Mouse (Mus musculus) liver, embryonic 11.5 days (tissue): Measurements from ENCODE around the gene Gipc3. TPM values are rescaled to one million over a fixed set of nuclear protein-coding genes. Genes with fewer than 3 reads are reported as not detected.

ENCODE experiments used
- ATAC-seq: fragments of 200-750 bp; cut with Nextera tagmentation; replicated peaks from 2 replicates; pipeline ENCODE4 v1.8.0; 2017; ENCODE audit warnings: moderate number of reproducible peaks, mild to moderate bottlenecking, moderate TSS enrichment, moderate library complexity; ENCODE audit not compliant: low FRiP score
- DNase-seq: peaks from one replicate; pipeline ENCODE4 v3.0.0-alpha.2; 2017; ENCODE audit warnings: low spot score
- H3K27ac ChIP-seq: fragments of 300-500 bp; sonication (generic); 2 replicates; pipeline ENCODE4 v1.5.1; 2014; ENCODE audit warnings: mild to moderate bottlenecking, low read depth, low read length, control low read depth
- H3K27me3 ChIP-seq: fragments of 300-500 bp; sonication (generic); replicated peaks from 2 replicates; pipeline ENCODE4 v1.6.1; 2014; ENCODE audit warnings: low read length, mixed read lengths; ENCODE audit not compliant: control insufficient read depth, insufficient read depth
- H3K36me3 ChIP-seq: fragments of 300-500 bp; sonication (generic); 2 replicates; pipeline ENCODE4 v1.6.1; 2014; ENCODE audit warnings: mild to moderate bottlenecking, low read length, moderate library complexity, mixed read lengths; ENCODE audit not compliant: control insufficient read depth, insufficient read depth
- H3K4me1 ChIP-seq: fragments of 300-500 bp; sonication (generic); replicated peaks from 2 replicates; pipeline ENCODE4 v1.6.1; 2014; ENCODE audit warnings: low read length, mixed read lengths; ENCODE audit not compliant: control insufficient read depth, insufficient read depth
- H3K4me2 ChIP-seq: fragments of 300-500 bp; sonication (generic); 2 replicates; pipeline ENCODE4 v1.6.1; 2014; ENCODE audit warnings: mild to moderate bottlenecking, control low read depth, moderate library complexity
- H3K4me3 ChIP-seq: fragments of 300-500 bp; sonication (generic); 2 replicates; pipeline ENCODE4 v1.5.1; 2014; ENCODE audit warnings: low read depth, low read length, control low read depth
- H3K9ac ChIP-seq: fragments of 300-500 bp; sonication (generic); 2 replicates; pipeline ENCODE4 v1.6.1; 2014; ENCODE audit warnings: low read depth, low read length, control low read depth
- H3K9me3 ChIP-seq: fragments of 300-500 bp; sonication (generic); 2 replicates; pipeline ENCODE4 v1.6.1; 2016; ENCODE audit warnings: low read length, inconsistent platforms, mixed read lengths; ENCODE audit not compliant: control insufficient read depth
- WGBS: fragments of 180-500 bp; shearing (Covaris S2); extraction: QIAGEN DNeasy Blood & Tissue Kit; methylation state at CpG from one replicate; pipeline ENCODE4 v1.1.7; 2014; 5-methylcytosine and 5-hydroxymethylcytosine counted together
- polyA plus RNA-seq: library from polyadenylated mRNA; unstranded; fragments of >200 nt; fragmentation: Nextera tagmentation; extraction: Ambion mirVana; gene quantifications from 2 replicates; pipeline ENCODE4 v1.2.1, GENCODE M21; 2014

The Gipc3 gene
- polyA plus RNA-seq, 1 experiment from 2014 or later: not detected

DNA sequence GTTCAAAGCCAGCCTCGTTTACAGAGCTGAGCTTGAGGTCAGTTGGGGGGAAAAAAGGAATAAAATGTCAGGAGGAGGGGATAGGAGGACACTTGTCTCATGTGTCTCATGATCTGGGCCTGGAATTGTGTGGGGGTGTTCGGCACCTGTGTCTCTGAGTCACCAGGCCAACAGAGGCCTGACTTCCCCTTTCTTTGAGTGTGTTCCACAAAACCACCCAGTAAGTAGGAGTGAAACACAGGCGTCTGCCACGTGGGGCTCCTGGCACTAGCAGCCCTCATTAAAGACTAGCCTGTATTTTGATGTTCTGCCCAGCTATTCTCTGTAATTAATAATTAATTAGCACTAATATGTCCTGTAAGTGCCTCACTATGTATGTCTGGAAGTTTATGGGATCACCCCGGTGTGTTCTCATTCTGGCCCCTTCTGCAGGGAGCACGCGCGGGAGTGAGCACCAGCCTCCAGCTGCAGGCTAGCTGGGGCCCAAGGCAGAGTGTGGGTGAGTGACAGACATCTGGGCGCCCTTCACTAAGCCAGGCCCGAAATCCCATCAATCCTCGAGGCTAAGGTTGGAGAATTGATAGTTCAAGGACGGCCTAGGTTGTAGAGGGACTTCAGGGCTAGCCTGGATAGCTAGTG, 13.4 kb upstream of the Gipc3 start:
- H3K27me3 ChIP-seq: no peaks in the 10 kb centered on the region
- peak overlapping the region; percentile 66; the same call in 1 of the 2 replicates for H3K27ac ChIP-seq
- H3K9me3 ChIP-seq: no peaks in the 10 kb centered on the region
- peak overlapping the region; percentile 54 for H3K9ac ChIP-seq
- peaks cover 10% of the 10 kb centered on the region; the same call in 1 of the 2 replicates for H3K36me3 ChIP-seq
- DNase-seq: no peak
- peaks cover 76% of the 10 kb centered on the region for H3K4me1 ChIP-seq
- WGBS: 36% methylated on average over 12 of the region's 12 CpGs
- no peak for ATAC-seq
- peak overlapping the region; percentile 99 for H3K4me2 ChIP-seq
- peak overlapping the region; percentile 94 for H3K4me3 ChIP-seq

GRCm38 (mm10) chr10:81355533-81355932, 12.5 kb upstream of the Gipc3 start:
- Histone ChIP-seq H3K4me2 (no peak overlapping the region), H3K9ac (no peak overlapping the region), H3K27me3 (no peaks in the 10 kb centered on the region), H3K9me3 (no peaks in the 10 kb centered on the region), H3K4me1 (peaks cover 75% of the 10 kb centered on the region), H3K27ac (peak overlapping the region; percentile 16; the same call in 1 of the 2 replicates), H3K4me3 (no peak overlapping the region), H3K36me3 (0 out of 2 replicates have a peak, but pooled peaks cover 4% of the 10 kb centered on the region)
- DNase-seq (no peak), ATAC-seq (no peak)
- 69% methylated on average over 4 of the region's 4 CpGs for WGBS

DNA sequence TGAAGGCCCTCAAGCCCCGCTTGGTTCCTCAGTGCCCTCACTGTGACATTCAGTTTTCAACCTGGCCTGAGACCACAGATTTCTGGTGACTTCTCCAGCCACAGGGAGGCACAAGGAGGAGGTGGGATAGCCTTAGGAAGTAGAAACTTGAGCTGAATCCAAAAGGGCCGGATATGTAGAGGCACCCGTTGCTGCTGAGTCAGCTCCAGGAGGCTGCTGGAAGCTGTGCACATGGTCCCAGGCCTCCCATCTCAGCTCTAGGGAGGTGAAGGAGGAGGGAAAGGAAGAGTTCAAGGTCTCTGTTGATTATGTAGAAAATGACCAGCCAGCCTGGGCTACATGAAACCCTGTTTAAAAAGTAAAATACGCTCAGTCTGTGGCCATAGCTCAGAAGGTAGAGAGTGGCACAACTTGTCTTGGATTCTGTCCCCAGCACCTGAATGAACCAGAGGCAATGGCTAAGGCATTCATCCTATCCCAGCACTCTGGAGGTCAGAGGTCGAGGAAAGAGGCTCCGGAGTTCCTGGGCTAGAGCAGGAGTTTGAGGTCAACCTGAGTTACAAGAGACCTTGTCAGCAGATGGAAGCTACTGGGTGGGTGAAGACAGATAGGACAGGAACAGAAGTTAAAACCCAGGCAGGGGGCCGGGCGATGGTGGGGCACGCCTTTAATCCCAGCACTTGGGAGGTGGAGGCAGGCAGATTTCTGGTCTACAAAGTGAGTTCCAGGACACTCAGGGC, 11.8 kb upstream of the Gipc3 start:
- no peak for DNase-seq
- H3K9me3 ChIP-seq: no peaks in the 10 kb centered on the region
- 0 out of 2 replicates have a peak, but pooled peaks cover 1% of the 10 kb centered on the region for H3K36me3 ChIP-seq
- H3K4me2 ChIP-seq: no peak overlapping the region
- no peaks in the 10 kb centered on the region for H3K27me3 ChIP-seq
- 62% methylated on average over 9 of the region's 9 CpGs for WGBS
- peaks cover 69% of the 10 kb centered on the region for H3K4me1 ChIP-seq
- H3K9ac ChIP-seq: peak overlapping the region; percentile 1; the same call in 1 of the 2 replicates
- no peak overlapping the region for H3K4me3 ChIP-seq
- H3K27ac ChIP-seq: no peak overlapping the region
- no peak for ATAC-seq

DNA sequence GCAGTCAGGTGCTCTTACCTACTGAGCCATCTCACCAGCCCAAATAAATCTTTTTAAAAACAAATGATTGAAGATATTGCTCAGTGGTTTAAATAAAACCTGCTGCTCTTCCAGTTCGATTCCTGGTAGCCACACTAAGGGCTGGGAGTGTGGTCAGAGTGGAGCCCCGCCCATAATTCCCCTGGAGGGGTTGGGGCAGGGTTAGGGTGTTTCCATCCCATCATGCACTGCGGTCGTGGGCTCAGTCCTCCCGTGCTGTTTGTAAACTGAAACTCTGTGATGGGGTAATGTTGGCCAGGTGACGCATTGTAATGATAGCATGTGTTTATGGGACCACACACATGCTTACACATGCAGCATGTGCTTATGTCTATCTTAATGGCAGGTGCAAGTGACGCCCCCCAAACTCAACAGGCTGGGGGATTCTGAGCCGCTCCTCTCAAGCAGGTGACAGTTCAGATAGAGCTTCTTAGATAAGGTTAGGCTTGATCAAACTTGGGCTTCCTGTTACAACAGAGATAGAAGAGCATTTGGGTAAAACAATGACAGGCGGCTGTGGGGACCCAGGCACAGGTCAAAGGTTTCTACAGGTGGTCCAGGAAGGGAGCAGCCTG, 8.7 kb upstream of the Gipc3 start:
- H3K27ac ChIP-seq: peak overlapping the region; percentile 69
- peaks cover 4% of the 10 kb centered on the region; the same call in 1 of the 2 replicates for H3K36me3 ChIP-seq
- H3K9ac ChIP-seq: peak overlapping the region; percentile 53
- H3K4me3 ChIP-seq: peak overlapping the region; percentile 26
- H3K27me3 ChIP-seq: no peaks in the 10 kb centered on the region
- WGBS: 10% methylated on average over 9 of the region's 9 CpGs
- peaks cover 70% of the 10 kb centered on the region for H3K4me1 ChIP-seq
- no peak for DNase-seq
- ATAC-seq: peak; percentile 32
- H3K4me2 ChIP-seq: peak overlapping the region; percentile 62
- H3K9me3 ChIP-seq: no peaks in the 10 kb centered on the region

DNA sequence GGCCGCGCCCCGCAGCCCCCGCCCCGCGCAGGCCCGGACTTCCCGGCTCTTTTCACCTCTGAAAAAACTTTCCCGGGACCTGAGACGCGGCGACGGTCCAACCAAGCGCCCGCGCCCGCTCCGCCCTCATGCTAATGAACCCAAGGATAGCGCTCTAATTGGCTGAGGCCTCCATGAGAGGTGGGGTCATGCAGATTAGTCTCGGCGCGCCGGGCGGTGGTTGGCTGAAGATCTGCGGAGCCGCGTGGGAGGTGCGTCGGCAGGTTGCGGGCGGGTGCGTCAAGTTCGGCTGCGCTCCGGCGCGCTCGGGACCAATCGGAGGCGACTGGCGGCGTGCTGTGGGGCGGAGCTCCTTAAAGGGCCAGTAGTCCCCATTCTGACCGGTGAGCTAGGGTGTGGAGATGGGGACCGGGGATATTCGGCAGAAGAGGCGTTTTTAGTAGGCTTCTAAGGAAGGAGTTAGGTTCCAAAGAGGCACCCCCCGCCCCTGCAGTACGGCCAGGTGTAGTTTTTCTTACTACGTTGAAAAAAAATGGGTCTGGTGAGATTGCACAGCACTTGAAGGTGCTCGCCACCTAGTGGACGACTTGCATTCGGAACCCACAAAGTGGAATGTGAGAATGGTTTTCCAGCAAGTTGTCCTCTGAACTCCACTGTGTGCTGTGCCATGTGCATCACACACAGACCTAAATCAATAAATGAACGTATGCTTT, 7.4 kb upstream of the Gipc3 start, which contains the start of gene Hmg20b:
Hmg20b (minus strand) TSS at position 130 of the 713 bp plus-strand sequence.
- peak within 1 kb of the TSS; percentile 86 for H3K4me3 ChIP-seq
- H3K4me2 ChIP-seq: peak within 1 kb of the TSS; percentile 96
- peak; percentile 98 for DNase-seq
- peak; percentile 88 for ATAC-seq
- H3K9ac ChIP-seq: peak within 1 kb of the TSS; percentile 84
- peaks cover 67% of the 10 kb centered on the region for H3K4me1 ChIP-seq
- H3K9me3 ChIP-seq: no peaks in the 10 kb centered on the region
- 1% methylated on average over 54 of the region's 54 CpGs for WGBS
- peaks cover 4% of the 10 kb centered on the region; the same call in 1 of the 2 replicates for H3K36me3 ChIP-seq
- H3K27ac ChIP-seq: peak within 1 kb of the TSS; percentile 87
- 0 out of 2 replicates have a peak, but pooled peaks cover 2% of the 10 kb centered on the region for H3K27me3 ChIP-seq

DNA sequence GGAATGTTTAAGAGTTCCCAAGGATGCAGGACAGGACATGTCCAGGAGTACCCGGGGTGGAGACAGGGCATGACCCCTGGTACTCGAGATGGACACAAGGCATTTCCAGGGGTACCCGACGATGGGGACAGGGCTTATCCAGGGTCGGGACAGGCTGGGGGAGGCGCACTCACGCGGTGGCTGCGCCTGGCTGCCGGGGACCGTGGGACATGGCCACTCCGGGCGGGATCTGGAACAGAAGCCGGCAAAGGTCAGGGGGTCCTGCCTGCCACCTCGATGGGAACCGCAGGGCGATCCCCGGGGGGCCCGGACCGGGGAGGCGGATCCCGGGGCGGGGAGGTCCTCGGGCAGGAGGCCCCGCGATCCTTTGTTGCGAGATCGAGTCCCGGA, 6.9 kb upstream of the Gipc3 start:
- Histone ChIP-seq H3K4me3 (peak overlapping the region; percentile 86), H3K4me2 (peak overlapping the region; percentile 96), H3K27ac (peak overlapping the region; percentile 87), H3K9me3 (no peaks in the 10 kb centered on the region), H3K36me3 (peaks cover 4% of the 10 kb centered on the region; the same call in 1 of the 2 replicates), H3K27me3 (0 out of 2 replicates have a peak, but pooled peaks cover 2% of the 10 kb centered on the region), H3K9ac (peak overlapping the region; percentile 84), H3K4me1 (peaks cover 63% of the 10 kb centered on the region)
- WGBS: under 1% methylated on average over 29 of the region's 29 CpGs
- DNase-seq (no peak), ATAC-seq (no peak; the same call in 1 of the 2 replicates)

DNA sequence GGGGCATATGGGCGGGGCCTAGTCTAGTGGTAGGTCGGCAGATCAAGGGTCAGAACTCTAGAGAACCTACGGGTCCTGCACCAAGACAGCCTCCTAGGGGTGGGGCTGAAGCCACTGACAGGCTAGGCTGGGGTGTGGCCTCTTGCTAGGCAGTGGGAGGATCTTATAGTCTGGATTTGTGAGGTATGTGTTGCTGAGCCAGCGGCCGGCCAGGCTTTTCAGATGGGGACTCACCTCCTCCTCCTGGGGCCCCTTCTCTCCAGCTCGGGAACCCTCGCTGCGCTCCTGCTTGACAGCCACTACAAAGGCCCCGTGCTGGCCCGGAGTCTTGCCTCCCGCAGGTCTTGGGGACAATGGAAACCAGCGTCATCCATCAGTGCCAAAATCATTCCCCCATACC, 6.1 kb upstream of the Gipc3 start:
- Histone ChIP-seq H3K27ac (peak overlapping the region; percentile 87), H3K27me3 (peaks cover 2% of the 10 kb centered on the region; the same call in 1 of the 2 replicates), H3K4me1 (peaks cover 56% of the 10 kb centered on the region), H3K4me3 (peak overlapping the region; percentile 86), H3K4me2 (peak overlapping the region; percentile 96), H3K9me3 (no peaks in the 10 kb centered on the region), H3K9ac (peak overlapping the region; percentile 84), H3K36me3 (peaks cover 4% of the 10 kb centered on the region; the same call in 1 of the 2 replicates)
- peak; percentile 53 for ATAC-seq
- 4% methylated on average over 12 of the region's 12 CpGs for WGBS
- DNase-seq: no peak
